Mouse (Mus musculus) spleen, adult 2 months (tissue): ENCODE measurements at regions not wholly inside any gene's neighbourhood (a gene's known extent, or its start where the extent isn't known, plus 50 kb on each side); places are given as distances from the start of the nearest gene placed in this dataset.

ENCODE experiments used
- CTCF ChIP-seq: fragments of 200-500 bp; IDR thresholded peaks from 2 replicates; pipeline ENCODE4 v1.5.1; 2011; ENCODE audit warnings: mild to moderate bottlenecking, inconsistent platforms; ENCODE audit not compliant: insufficient read depth, insufficient read length, insufficient replicate concordance; ENCODE audit errors: extremely low read depth
- POLR2A ChIP-seq: fragments of 200-500 bp; IDR thresholded peaks from 2 replicates; pipeline ENCODE4 v1.6.1; 2011; ENCODE audit warnings: low read depth, low read length, inconsistent platforms

DNA sequence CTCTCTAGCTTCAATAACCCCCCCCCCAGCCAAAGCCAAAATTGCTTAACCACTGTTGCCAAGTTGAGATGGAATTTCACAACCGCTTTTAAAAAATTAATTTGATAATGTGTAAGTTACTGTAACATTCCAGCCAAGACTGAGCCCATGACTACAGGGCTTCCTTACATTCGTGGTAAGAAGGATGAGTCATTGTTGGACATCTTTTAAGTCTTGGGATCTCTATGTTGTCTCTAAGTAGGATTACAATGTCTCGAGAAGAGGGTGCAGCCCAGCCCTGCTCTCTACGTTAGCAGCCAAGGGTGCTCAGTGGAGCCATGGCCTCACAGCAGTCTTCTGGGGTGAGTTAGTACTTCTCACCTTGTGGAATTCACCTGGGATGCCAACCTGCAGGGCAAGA lies 164.4 kb upstream of the Slc24a5 start:
- TF ChIP-seq POLR2A (no peak), CTCF (no peak)
